Mouse (Mus musculus) ES-Bruce4 (cell line): ENCODE results near the gene Wnt5b.

ENCODE experiments used
- CTCF ChIP-seq: IDR thresholded peaks from one replicate; pipeline ENCODE4 v1.8.1; 2011; ENCODE audit warnings: low read depth, low read length
- EP300 ChIP-seq: IDR thresholded peaks from 2 replicates; pipeline ENCODE4 v1.6.1; 2011; ENCODE audit warnings: low read depth, low read length; ENCODE audit not compliant: insufficient read depth
- POLR2A ChIP-seq: IDR thresholded peaks from one replicate; pipeline ENCODE4 v1.8.1; 2011; ENCODE audit warnings: low read length; ENCODE audit not compliant: insufficient read depth

DNA sequence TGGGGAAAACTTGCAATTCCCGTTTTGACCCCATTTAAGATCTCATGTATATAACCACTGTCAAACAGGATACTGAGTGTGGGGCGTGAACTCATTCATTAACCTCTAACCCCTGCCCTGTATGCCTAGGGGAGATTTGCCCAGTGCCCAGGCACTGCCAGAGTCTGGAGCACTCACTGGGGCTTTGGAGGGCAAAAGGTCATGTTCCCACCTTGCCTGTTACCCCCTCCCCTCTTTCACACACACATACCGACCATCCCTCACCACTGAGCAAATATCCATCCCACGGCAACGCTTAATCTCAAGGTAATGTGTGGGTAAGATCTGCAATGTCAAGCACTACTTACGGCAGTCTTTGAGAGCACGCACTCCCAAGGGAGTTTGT lies 51.5 kb downstream of the Wnt5b start:
- no peak for TF ChIP-seq CTCF
- TF ChIP-seq EP300: no peak
- TF ChIP-seq POLR2A: no peak
